Mouse (Mus musculus): Measurements from ENCODE around the gene Gm21764.
"Not testable (repeated sequence)": the region's sequence is repeated elsewhere in the genome, so short reads cannot be mapped to it uniquely, and the experiment has no call there.

Gm21764 gene

GRCm38 (mm10) chrY:18061712-18062111, at the start of gene Gm21764:
Gene Gm21764, minus strand, starts transcription at chrY:18061812.
- not testable (repeated sequence) for DNase-seq (ENCODE audit: low spot score in 2 of 2)

- DNase-seq (ENCODE audit: low spot score in 2 of 2) = not testable (repeated sequence)
These were observed 27.2 kb upstream of the Gm21764 start, which contains the start of gene Ssty1 for GRCm38 (mm10) chrY:18088816-18089215. Gene Ssty1, plus strand, starts transcription at chrY:18089116.

All from right cerebral cortex, adult 2 months (tissue).